Mouse (Mus musculus) bone marrow macrophage, adult 2 months (primary cell): Measurements from ENCODE around the gene Sars2.

ENCODE experiments used
- CTCF ChIP-seq: IDR thresholded peaks from 2 replicates; pipeline ENCODE4 v1.5.1; 2012; ENCODE audit warnings: low read depth, mild to moderate bottlenecking, low read length, moderate library complexity
- POLR2A ChIP-seq: IDR thresholded peaks from 2 replicates; pipeline ENCODE4 v1.6.1; 2012; ENCODE audit warnings: mild to moderate bottlenecking, low read depth, low read length, borderline replicate concordance

DNA sequence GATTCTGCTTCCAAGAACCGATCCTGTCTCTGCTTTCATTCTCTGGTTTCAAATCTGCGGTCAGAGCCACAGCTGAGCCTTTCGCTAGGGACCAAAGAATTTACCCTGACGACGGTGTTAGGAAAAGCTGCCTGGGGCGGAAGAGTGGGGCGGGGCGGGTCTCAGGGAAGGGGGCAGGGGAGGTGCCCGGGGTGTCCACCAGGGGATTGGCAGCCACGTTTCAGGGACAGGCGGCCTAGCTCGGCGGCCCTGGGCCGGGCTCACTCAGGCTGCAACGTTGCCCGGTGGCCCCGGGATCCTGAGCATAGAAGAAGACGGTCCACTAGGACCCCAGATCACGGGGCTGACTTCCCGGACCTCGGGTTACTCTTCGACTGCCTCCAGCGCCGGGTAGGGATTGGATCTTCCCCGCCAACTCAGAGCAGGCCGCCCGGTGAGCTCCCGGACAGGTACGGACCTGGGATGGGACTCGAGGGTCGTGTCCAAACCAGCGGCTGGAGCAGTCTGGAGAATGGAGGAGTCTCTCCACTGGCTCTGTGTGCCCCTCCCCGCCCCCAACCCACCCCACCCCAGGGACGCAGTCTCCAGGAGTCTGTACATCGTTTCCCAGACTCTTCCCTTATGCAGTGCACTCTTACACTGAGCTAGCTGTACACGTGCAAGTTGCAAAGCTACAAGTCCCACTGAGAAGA is 25.1 kb upstream of the Sars2 start, which contains the start of gene Fbxo17:
- no peak for TF ChIP-seq CTCF
- TF ChIP-seq POLR2A: no peak
